Mouse (Mus musculus) thymus, adult 2 months (tissue): Measurements from ENCODE around the gene Ptafr.

Experiments used
- CTCF ChIP-seq: fragments of 200-500 bp; IDR thresholded peaks from 2 replicates; pipeline ENCODE4 v1.5.1; 2012; ENCODE audit warnings: mild to moderate bottlenecking, control low read depth, low read length, moderate library complexity, borderline replicate concordance; ENCODE audit not compliant: control insufficient read depth, poor library complexity, insufficient read depth; ENCODE audit errors: extremely low read depth
- POLR2A ChIP-seq: fragments of 200-500 bp; IDR thresholded peaks from 2 replicates; pipeline ENCODE4 v1.6.1; 2012; ENCODE audit warnings: mild to moderate bottlenecking, low read length, control low read depth, moderate library complexity; ENCODE audit not compliant: control insufficient read depth, poor library complexity, insufficient read depth; ENCODE audit errors: extremely low read depth

- TF ChIP-seq CTCF, result no peak
- no peak for TF ChIP-seq POLR2A
Observed at GRCm38 (mm10) chr4:132624034-132624657, 60.3 kb downstream of the Ptafr start.
